Comparison of ENCODE assay signal across 23 mouse cellular contexts in the genomic region with DNA sequence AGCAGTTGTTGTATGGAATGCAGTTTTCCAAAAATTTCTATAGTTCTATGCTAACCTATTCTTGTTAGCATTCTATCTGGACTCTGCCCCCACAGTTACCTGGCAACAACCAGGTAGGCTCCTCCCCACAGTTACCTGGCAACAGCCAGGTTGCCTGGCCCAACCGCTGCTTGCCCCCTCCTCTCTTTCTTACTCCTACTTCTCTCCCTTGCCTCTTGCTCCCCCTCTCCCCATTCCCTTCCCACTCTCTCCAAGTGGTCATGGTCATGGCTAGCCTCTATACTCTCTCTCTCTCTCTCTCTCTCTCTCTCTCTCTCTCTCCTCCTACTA.
A peak's percentile ranks its signal among the peaks of the same experiment; 100 is the strongest.
DNase-seq lines count a peak whose midpoint lies in the region; ATAC-seq and TF ChIP-seq lines count a peak whose summit lies in the region.
"Had no signal": no experiment of that assay in that cellular context is flagged by ENCODE, and none has a peak within 500 bp of the region (broad histone marks: within the 10 kb centered on the region; RNA-seq: fewer than 3 reads in every experiment).

No protein-coding gene starts in this region.

- H3K4me1 ChIP-seq in kidney, postnatal 0 days (replicated peaks; ENCODE audit: insufficient read depth, low read length), result no peaks in the 10 kb centered on the region
- H3K4me1 ChIP-seq in intestine, postnatal 0 days (replicated peaks; ENCODE audit: control insufficient read depth, insufficient read depth, low read length), result peaks cover 3% of the 10 kb centered on the region; the same call in 1 of the 2 replicates
- H3K4me1 ChIP-seq in small intestine, adult 2 months (ENCODE audit: control insufficient read depth, insufficient read depth, insufficient read length, low read length), result peaks cover 27% of the 10 kb centered on the region; the same call in 1 of the 2 replicates
- H3K4me1 ChIP-seq in stomach, postnatal 0 days (replicated peaks; ENCODE audit: control insufficient read depth, insufficient read depth), result no peaks in the 10 kb centered on the region
- H3K4me1 ChIP-seq: embryonic facial prominence, embryonic 15.5 days had no signal

- no peak overlapping the region for H3K9ac ChIP-seq in kidney, postnatal 0 days (ENCODE audit: low read depth, low read length)
- H3K9ac ChIP-seq in intestine, postnatal 0 days (ENCODE audit: low read depth, low read length), result no peak overlapping the region
- no peak overlapping the region for H3K9ac ChIP-seq in stomach, postnatal 0 days (ENCODE audit: low read length)
- H3K9ac ChIP-seq: embryonic facial prominence, embryonic 13.5 days; embryonic facial prominence, embryonic 15.5 days; forebrain, embryonic 12.5 days had no signal

- no peak overlapping the region for H3K4me2 ChIP-seq in kidney, postnatal 0 days (ENCODE audit: low read length)
- H3K4me2 ChIP-seq in intestine, postnatal 0 days (replicated peaks; ENCODE audit: low read depth), result no peak overlapping the region
- no peak overlapping the region for H3K4me2 ChIP-seq in stomach, postnatal 0 days (replicated peaks; ENCODE audit: low read depth)
- H3K4me2 ChIP-seq: embryonic facial prominence, embryonic 13.5 days; embryonic facial prominence, embryonic 15.5 days; forebrain, embryonic 12.5 days had no signal

- no peak for TF ChIP-seq EP300 in stomach, postnatal 0 days (optimal IDR thresholded peaks at IDR 0.05)

- H3K27me3 ChIP-seq in kidney, postnatal 0 days (ENCODE audit: insufficient read depth, low read length), result no peaks in the 10 kb centered on the region
- H3K27me3 ChIP-seq in intestine, postnatal 0 days (replicated peaks; ENCODE audit: control insufficient read depth, insufficient read depth, low read length), result no peaks in the 10 kb centered on the region
- no peaks in the 10 kb centered on the region for H3K27me3 ChIP-seq in small intestine, adult 2 months (ENCODE audit: control insufficient read depth, insufficient read depth, low read length)
- H3K27me3 ChIP-seq in stomach, postnatal 0 days (ENCODE audit: control insufficient read depth, insufficient read depth, low read length), result no peaks in the 10 kb centered on the region
- H3K27me3 ChIP-seq: embryonic facial prominence, embryonic 15.5 days had no signal

- TF ChIP-seq POLR2A in small intestine, adult 2 months (IDR thresholded peaks at IDR 0.05; ENCODE audit: low read depth, low read length), result no peak

- no peak for TF ChIP-seq CTCF in kidney, postnatal 0 days (IDR thresholded peaks at IDR 0.05; ENCODE audit: low read depth)
- TF ChIP-seq CTCF in intestine, postnatal 0 days (IDR thresholded peaks at IDR 0.05; ENCODE audit: low read depth), result no peak
- TF ChIP-seq CTCF in small intestine, adult 2 months (IDR thresholded peaks at IDR 0.05; ENCODE audit: extremely low read depth, insufficient read length, insufficient replicate concordance, low read depth, low read length), result no peak
- no peak for TF ChIP-seq CTCF in stomach, postnatal 0 days (IDR thresholded peaks at IDR 0.05; ENCODE audit: low read depth)

- no peaks in the 10 kb centered on the region for H3K9me3 ChIP-seq in kidney, postnatal 0 days (replicated peaks; ENCODE audit: low read length)
- no peaks in the 10 kb centered on the region for H3K9me3 ChIP-seq in intestine, postnatal 0 days (ENCODE audit: control insufficient read depth)
- no peaks in the 10 kb centered on the region for H3K9me3 ChIP-seq in stomach, postnatal 0 days (ENCODE audit: control insufficient read depth, low read length)
- H3K9me3 ChIP-seq: embryonic facial prominence, embryonic 13.5 days; embryonic facial prominence, embryonic 15.5 days; forebrain, embryonic 10.5 days; forebrain, embryonic 12.5 days had no signal

- H3K27ac ChIP-seq in kidney, postnatal 0 days, result no peak overlapping the region
- no peak overlapping the region for H3K27ac ChIP-seq in intestine, postnatal 0 days (ENCODE audit: low read depth, low read length)
- H3K27ac ChIP-seq in small intestine, adult 2 months (ENCODE audit: insufficient read depth, low read depth, low read length), result peak overlapping the region; percentile 44; the same call in 1 of the 2 replicates
- no peak overlapping the region for H3K27ac ChIP-seq in stomach, postnatal 0 days (replicated peaks)
- H3K27ac ChIP-seq: embryonic facial prominence, embryonic 13.5 days; embryonic facial prominence, embryonic 15.5 days; forebrain, embryonic 10.5 days; forebrain, embryonic 12.5 days had no signal

- 95% methylated on average over 1 of the region's 1 CpGs for WGBS in kidney, postnatal 0 days
- 44% methylated on average over 1 of the region's 1 CpGs for WGBS in intestine, postnatal 0 days
- 50% methylated on average over 1 of the region's 1 CpGs for WGBS in small intestine, adult 2 months
- WGBS in stomach, postnatal 0 days, result 65% methylated on average over 1 of the region's 1 CpGs

- H3K4me3 ChIP-seq in kidney, postnatal 0 days (replicated peaks; ENCODE audit: low read depth, low read length), result no peak overlapping the region
- no peak overlapping the region for H3K4me3 ChIP-seq in intestine, postnatal 0 days (ENCODE audit: low read depth, low read length)
- no peak overlapping the region for H3K4me3 ChIP-seq in small intestine, adult 2 months (ENCODE audit: low read depth, low read length)
- no peak overlapping the region for H3K4me3 ChIP-seq in stomach, postnatal 0 days (ENCODE audit: low read depth, low read length)
- H3K4me3 ChIP-seq: embryonic facial prominence, embryonic 13.5 days; embryonic facial prominence, embryonic 15.5 days; erythroblast, embryonic 14.5 days; forebrain, embryonic 10.5 days; forebrain, embryonic 12.5 days had no signal

- 0 out of 2 replicates have a peak, but pooled peaks have one; percentile 38 for ATAC-seq in kidney, postnatal 0 days (replicated peaks; ENCODE audit: low FRiP score, low read depth)
- ATAC-seq in intestine, postnatal 0 days, result peak; percentile 65
- peak; percentile 65; the same call in 1 of the 2 replicates for ATAC-seq in stomach, postnatal 0 days (ENCODE audit: low FRiP score, low TSS enrichment)
- ATAC-seq: forebrain, embryonic 14.5 days; forebrain, embryonic 16.5 days had no signal

- H3K36me3 ChIP-seq in kidney, postnatal 0 days (ENCODE audit: insufficient read depth, low read length), result no peaks in the 10 kb centered on the region
- H3K36me3 ChIP-seq in intestine, postnatal 0 days (ENCODE audit: control insufficient read depth, insufficient read depth), result no peaks in the 10 kb centered on the region
- H3K36me3 ChIP-seq in small intestine, adult 2 months (ENCODE audit: control insufficient read depth, insufficient read depth, low read length), result no peaks in the 10 kb centered on the region
- no peaks in the 10 kb centered on the region for H3K36me3 ChIP-seq in stomach, postnatal 0 days (ENCODE audit: control insufficient read depth, insufficient read depth, low read length)
- H3K36me3 ChIP-seq: embryonic facial prominence, embryonic 13.5 days; embryonic facial prominence, embryonic 15.5 days; forebrain, embryonic 10.5 days; forebrain, embryonic 12.5 days had no signal

- DNase-seq in kidney, postnatal 0 days (ENCODE audit: low spot score), result no peak
- no peak for DNase-seq in kidney, adult 8-10 months
- DNase-seq in stomach, postnatal 0 days (ENCODE audit: low spot score), result peak; percentile 59
- no peak for DNase-seq in adrenal gland, postnatal 10 days
- DNase-seq in thymus, postnatal 10 days (ENCODE audit: low spot score in 2 of 2), result no peak
- DNase-seq: adrenal gland, adult 2 months; adrenal gland, postnatal 14 days; adrenal gland, postnatal 36 days; cerebellum, adult 11-12 months; cerebellum, adult 2 months; cerebellum, adult 9-10 months; cerebellum, postnatal 10 days; cerebellum, postnatal 25 days; embryo, embryonic 11 days had no signal
